Mouse (Mus musculus) E14TG2a.4 (cell line): ENCODE results near the gene Rab8b.

Experiments used
- CTCF ChIP-seq: conservative IDR thresholded peaks from 2 replicates; pipeline ENCODE4 v1.5.1; 2014; ENCODE audit warnings: low read length
- NANOG ChIP-seq: IDR thresholded peaks from 2 replicates; pipeline ENCODE4 v1.6.1; 2014; ENCODE audit warnings: borderline replicate concordance, low read length, mixed read lengths
- POU5F1 ChIP-seq: IDR thresholded peaks from 2 replicates; pipeline ENCODE4 v1.6.1; 2014; ENCODE audit warnings: low read length, borderline replicate concordance

DNA sequence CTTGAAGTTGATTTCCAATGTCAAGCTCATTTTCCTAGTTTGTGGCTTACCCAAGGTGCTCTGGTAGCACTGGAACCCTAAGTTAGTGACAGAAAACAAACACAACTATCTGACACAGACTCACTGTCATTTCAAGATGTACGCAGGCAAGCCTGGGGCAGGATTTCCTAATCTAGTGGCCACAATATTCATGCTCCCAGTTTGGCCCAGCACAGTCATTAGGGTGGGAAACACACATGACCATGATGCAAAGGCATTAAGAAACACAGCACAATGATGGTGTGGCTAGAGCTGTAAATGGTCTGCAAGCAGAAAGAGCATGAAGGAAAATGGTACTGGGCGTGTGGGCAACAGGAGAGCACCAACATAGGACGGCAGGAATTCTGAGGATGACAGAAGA lies 37.6 kb downstream of the Rab8b start:
- TF ChIP-seq NANOG, result no peak
- TF ChIP-seq CTCF, result no peak
- no peak for TF ChIP-seq POU5F1
